Mouse (Mus musculus): ENCODE data around the gene Gipc1. TPM values are rescaled to one million over a fixed set of nuclear protein-coding genes. Genes with fewer than 3 reads are reported as not detected.

Gene Gipc1
- polyA plus RNA-seq, 1 experiment from 2014 or later, result 183 TPM

DNA sequence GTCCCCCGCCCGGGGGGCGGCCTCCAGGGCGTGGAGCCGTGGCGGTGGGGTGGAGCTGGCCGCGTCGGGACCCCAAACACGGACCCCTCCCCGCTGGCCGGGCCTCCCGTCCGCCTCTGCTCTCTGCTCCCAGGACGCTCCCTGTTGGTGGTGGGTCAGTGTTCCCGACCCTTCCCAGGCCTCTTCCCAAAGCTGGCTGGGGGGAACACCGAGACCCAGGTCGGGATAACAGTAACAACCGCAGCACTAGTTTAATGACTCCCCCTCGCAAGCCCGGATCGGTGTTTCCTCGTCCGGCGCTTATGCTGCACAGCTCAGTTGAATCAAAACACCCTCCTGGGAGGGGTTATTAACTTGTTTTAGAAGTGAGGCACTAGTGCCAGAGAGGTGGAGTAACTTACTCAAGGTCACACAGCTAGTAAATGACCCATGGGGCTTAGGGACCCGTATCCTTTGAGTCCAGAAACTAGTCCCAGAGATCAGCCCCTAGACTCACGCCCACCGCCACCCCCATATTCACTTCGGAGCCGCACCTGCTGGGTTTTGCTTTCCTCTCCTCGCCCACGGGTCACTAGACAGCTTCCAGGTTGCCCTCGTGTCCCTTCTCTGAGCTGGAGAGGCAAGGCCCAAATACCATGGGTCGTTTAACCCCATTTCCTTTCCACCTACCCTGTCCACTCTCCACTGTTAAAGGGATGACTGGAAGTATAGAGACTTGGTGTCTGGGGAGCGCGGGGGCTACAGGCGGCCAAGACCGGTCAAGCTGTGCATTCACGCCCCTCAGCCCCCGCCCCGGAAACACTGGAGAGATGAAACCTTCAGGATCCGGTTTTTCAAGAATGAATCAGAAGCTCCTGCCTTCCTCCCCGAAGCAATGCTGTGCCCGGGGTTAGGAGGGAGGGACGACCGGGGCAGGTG lies 526 bp downstream of the Gipc1 start:
- H3K4me1 ChIP-seq, result peaks cover 19% of the 10 kb centered on the region
- peak overlapping the region; percentile 79 for H3K4me3 ChIP-seq (replicated peaks)
- 2% methylated on average over 45 of the region's 46 CpGs for WGBS
- H3K9me3 ChIP-seq, result no peaks in the 10 kb centered on the region
- no peak; the same call in 1 of the 2 replicates for ATAC-seq (ENCODE audit: insufficient read depth, low FRiP score, low read depth)
- H3K27ac ChIP-seq, result peak overlapping the region; percentile 90
- peak overlapping the region; percentile 75 for H3K9ac ChIP-seq
- H3K36me3 ChIP-seq, result no peaks in the 10 kb centered on the region
- H3K27me3 ChIP-seq (replicated peaks), result no peaks in the 10 kb centered on the region
- peak overlapping the region; percentile 84 for H3K4me2 ChIP-seq

DNA sequence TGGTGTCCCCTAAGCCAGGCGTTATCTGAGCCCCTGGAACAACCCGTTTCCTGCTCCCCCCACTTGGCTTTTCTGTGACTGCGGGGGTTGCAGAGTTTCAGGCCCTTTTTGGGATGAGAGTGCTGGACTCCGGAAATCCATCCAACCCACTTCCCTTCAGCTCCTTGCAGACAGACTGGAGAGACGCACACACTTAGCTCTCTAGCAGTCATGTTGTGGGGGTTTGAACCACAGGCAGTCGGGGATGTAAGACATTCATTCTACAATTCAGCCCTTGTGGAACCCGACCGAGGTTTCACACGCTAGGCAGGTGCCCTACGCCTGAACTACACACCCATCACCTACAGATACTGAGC lies 1.2 kb downstream of the Gipc1 start:
- peaks cover 19% of the 10 kb centered on the region for H3K4me1 ChIP-seq
- no peaks in the 10 kb centered on the region for H3K27me3 ChIP-seq (replicated peaks)
- H3K4me2 ChIP-seq, result peak overlapping the region; percentile 84
- H3K27ac ChIP-seq, result peak overlapping the region; percentile 90
- 29% methylated on average over 10 of the region's 10 CpGs for WGBS
- peak overlapping the region; percentile 79 for H3K4me3 ChIP-seq (replicated peaks)
- no peaks in the 10 kb centered on the region for H3K9me3 ChIP-seq
- no peak for ATAC-seq (ENCODE audit: insufficient read depth, low FRiP score, low read depth)
- H3K36me3 ChIP-seq, result no peaks in the 10 kb centered on the region
- peak overlapping the region; percentile 75; the same call in 1 of the 2 replicates for H3K9ac ChIP-seq

DNA sequence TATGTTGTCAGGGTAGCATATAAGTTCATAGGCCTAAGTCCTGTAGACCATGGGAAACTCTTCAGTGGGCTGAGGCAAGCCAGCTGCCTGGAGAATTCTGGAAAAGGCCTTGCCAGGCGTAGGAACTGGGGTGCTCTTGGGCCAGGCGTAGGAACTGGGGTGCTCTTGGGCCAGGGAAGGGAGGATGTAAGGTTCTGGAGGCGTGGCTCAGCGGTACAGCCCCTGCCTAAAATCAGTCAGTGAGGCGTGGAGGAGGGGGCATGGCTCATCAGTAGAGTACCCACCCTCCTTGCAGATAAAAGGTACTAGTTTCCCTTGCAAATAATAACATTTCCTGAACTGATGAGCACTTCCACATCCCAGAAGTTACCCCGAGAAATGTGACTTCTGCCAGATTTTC lies 2.2 kb downstream of the Gipc1 start:
- H3K9ac ChIP-seq, result no peak overlapping the region
- no peaks in the 10 kb centered on the region for H3K36me3 ChIP-seq
- no peak overlapping the region for H3K4me3 ChIP-seq (replicated peaks)
- peaks cover 20% of the 10 kb centered on the region for H3K4me1 ChIP-seq
- no peak overlapping the region for H3K27ac ChIP-seq
- ATAC-seq (ENCODE audit: insufficient read depth, low FRiP score, low read depth), result no peak
- H3K4me2 ChIP-seq, result no peak overlapping the region
- WGBS, result 89% methylated on average over 6 of the region's 6 CpGs
- no peaks in the 10 kb centered on the region for H3K27me3 ChIP-seq (replicated peaks)
- H3K9me3 ChIP-seq, result no peaks in the 10 kb centered on the region

DNA sequence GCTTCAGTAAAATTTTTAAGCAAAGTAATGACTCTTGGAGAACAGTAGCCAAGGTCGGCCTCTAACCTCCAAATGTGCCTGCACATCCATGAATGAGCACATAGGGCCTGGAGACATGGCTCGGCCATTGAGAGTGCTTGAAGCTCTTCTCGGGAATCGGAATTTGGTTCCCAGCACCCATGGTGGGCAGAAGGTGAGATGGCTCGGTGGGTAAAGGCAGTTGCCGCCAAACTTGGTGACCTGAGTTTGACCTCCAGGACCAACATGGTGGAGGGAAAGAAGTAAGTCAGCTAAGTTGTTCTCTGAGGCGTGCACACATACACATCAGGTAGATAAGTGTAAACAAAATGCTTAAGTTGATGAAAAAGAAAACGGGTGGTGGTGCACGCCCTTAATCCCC lies 3.6 kb downstream of the Gipc1 start:
- peaks cover 33% of the 10 kb centered on the region for H3K4me1 ChIP-seq
- H3K27ac ChIP-seq, result no peak overlapping the region
- H3K27me3 ChIP-seq (replicated peaks), result no peaks in the 10 kb centered on the region

DNA sequence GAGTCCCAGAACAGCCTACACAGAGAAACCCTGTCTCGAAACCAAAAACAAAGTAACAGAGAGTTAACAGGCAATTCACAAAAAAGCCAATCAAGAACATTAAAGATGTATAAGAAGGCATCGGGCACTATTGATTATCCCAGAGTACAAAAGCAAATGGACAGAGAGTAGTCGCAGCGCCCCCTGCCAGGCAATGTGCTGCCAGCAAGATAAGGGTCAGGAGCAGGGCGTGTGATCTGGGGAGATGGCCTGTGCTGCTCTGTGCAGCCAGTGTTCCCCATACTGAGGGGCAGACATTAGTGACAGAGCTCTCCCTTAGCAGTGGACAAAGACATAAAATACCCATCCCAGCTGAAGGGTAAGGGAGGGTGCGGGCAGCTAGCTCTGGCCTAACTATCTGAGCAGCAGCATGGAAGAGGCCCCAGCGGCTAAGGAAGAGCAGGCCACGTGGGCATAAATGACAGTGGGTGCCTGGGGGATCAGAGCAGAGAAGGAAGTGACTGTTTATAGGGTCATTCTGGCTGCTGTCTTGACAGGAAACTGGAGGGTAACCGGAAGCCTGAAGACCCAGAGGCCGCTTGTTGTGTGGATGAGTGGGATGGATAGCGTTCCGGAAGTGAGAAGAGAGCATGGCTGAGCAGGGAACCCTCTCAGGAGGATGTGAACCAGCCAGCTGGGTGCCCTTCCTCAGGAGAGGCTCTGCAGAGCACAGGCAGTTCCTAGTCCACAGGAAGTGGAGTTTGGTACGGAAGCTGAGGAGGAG lies 4.2 kb downstream of the Gipc1 start:
- peaks cover 39% of the 10 kb centered on the region for H3K4me1 ChIP-seq
- H3K9me3 ChIP-seq, result no peaks in the 10 kb centered on the region
- no peak overlapping the region for H3K4me3 ChIP-seq (replicated peaks)
- H3K27me3 ChIP-seq (replicated peaks), result no peaks in the 10 kb centered on the region
- WGBS, result 80% methylated on average over 13 of the region's 13 CpGs
- H3K9ac ChIP-seq, result no peak overlapping the region
- no peaks in the 10 kb centered on the region for H3K36me3 ChIP-seq
- ATAC-seq (ENCODE audit: insufficient read depth, low FRiP score, low read depth), result no peak
- H3K27ac ChIP-seq, result no peak overlapping the region
- no peak overlapping the region for H3K4me2 ChIP-seq

More for the DNA sequence above, 3.6 kb downstream of the Gipc1 start:
- no peak for ATAC-seq (ENCODE audit: insufficient read depth, low FRiP score, low read depth)
- WGBS, result 85% methylated on average over 9 of the region's 9 CpGs
- Histone ChIP-seq H3K4me3 (replicated peaks) (no peak overlapping the region), H3K4me2 (no peak overlapping the region), H3K36me3 (no peaks in the 10 kb centered on the region), H3K9ac (no peak overlapping the region), H3K9me3 (no peaks in the 10 kb centered on the region)

DNA sequence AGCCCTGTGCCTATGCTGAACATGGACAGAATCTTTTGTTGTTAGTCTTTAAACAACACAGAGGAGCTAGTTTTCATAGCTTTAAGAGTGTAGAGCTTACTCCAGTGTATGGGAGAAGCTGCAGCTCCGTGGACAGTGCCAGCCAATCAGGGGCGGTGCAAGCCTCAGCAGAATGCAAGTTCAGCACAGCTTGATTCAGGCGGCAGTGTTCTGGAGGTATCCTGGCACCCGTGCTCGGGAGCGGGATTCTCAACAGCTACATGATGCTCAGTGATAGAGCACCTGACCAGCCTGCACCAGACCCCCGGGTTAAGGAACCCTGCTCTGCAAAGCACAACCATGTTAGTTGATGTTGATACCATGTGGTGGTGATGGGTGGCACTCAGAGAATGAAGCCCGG lies 8.1 kb downstream of the Gipc1 start:
- H3K9me3 ChIP-seq, result no peaks in the 10 kb centered on the region
- peaks cover 48% of the 10 kb centered on the region for H3K4me1 ChIP-seq
- 20% methylated on average over 8 of the region's 8 CpGs for WGBS
- no peaks in the 10 kb centered on the region for H3K27me3 ChIP-seq (replicated peaks)
- peak overlapping the region; percentile 72 for H3K27ac ChIP-seq
- H3K9ac ChIP-seq, result no peak overlapping the region
- H3K4me2 ChIP-seq, result peak overlapping the region; percentile 46
- ATAC-seq (ENCODE audit: insufficient read depth, low FRiP score, low read depth), result 0 out of 2 replicates have a peak, but pooled peaks have one; percentile 3
- H3K36me3 ChIP-seq, result no peaks in the 10 kb centered on the region; the same call in none of the 2 replicates
- H3K4me3 ChIP-seq (replicated peaks), result peak overlapping the region; percentile 23; the same call in 1 of the 2 replicates

DNA sequence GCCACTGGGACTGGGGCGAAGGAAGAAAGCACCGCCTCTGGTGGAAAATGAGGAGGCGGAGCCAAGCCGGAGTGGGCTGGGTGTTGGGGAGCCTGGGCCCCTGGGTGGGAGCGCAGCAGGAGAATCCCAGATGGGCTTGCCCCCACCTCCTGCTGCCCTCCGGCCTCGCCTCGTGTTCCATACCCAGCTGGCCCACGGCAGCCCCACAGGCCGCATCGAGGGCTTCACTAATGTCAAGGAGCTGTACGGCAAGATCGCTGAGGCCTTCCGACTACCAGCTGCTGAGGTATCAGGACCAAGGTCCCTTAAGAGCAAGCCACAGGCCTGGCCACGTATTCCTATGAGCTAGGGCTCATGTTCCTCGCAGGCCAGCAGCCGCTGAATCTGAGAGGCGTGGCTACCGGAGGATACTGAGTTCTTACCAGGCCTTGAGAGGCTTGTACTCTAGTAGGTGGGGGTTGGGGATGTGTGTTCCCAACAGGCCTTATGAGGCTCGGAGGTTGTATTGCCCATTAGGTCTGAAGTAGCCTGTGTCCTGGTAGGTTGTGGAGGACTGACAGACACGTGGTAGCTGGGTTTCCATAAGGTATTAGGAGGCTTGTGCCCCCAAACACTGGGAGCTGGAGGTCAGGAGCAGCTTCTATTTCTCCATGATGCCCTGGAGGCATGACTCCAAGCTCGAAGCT lies 8.7 kb downstream of the Gipc1 start:
- WGBS, result 15% methylated on average over 22 of the region's 22 CpGs
- peaks cover 53% of the 10 kb centered on the region for H3K4me1 ChIP-seq

DNA sequence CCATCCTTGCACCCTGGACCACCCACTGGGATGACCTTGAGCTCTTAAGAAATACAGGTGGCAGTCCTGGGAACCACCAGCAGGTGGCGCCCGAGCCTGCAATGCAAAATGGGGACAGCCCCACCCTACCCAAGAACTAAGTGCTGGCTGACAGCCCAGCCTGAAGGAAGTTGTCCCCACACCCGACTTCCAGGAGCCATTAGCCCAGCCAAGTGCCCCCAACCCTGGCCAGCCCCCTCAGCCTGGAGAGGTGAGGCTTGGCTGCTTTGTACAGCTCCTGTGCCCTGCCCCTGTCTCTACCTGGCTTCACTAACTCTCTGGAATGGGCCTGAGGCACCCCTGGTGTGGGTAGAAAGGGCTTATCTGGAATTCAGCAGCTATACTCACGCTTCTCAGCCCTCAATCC lies 9.9 kb downstream of the Gipc1 start:
- peaks cover 66% of the 10 kb centered on the region for H3K4me1 ChIP-seq
- H3K9me3 ChIP-seq, result no peaks in the 10 kb centered on the region
- peak overlapping the region; percentile 46; the same call in 1 of the 2 replicates for H3K4me2 ChIP-seq
- H3K9ac ChIP-seq, result no peak overlapping the region
- H3K4me3 ChIP-seq (replicated peaks), result no peak overlapping the region
- ATAC-seq (ENCODE audit: insufficient read depth, low FRiP score, low read depth), result peak; percentile 17; the same call in 1 of the 2 replicates
- peak overlapping the region; percentile 72 for H3K27ac ChIP-seq
- WGBS, result 4% methylated on average over 4 of the region's 4 CpGs
- no peaks in the 10 kb centered on the region; the same call in none of the 2 replicates for H3K36me3 ChIP-seq
- no peaks in the 10 kb centered on the region for H3K27me3 ChIP-seq (replicated peaks)

More for the DNA sequence above, 8.7 kb downstream of the Gipc1 start:
- H3K36me3 ChIP-seq, result no peaks in the 10 kb centered on the region; the same call in none of the 2 replicates
- peak overlapping the region; percentile 23 for H3K4me3 ChIP-seq (replicated peaks)
- peak overlapping the region; percentile 72 for H3K27ac ChIP-seq
- peak; percentile 25; the same call in 1 of the 2 replicates for ATAC-seq (ENCODE audit: insufficient read depth, low FRiP score, low read depth)
- no peaks in the 10 kb centered on the region for H3K9me3 ChIP-seq
- H3K27me3 ChIP-seq (replicated peaks), result no peaks in the 10 kb centered on the region
- H3K4me2 ChIP-seq, result peak overlapping the region; percentile 46
- H3K9ac ChIP-seq, result no peak overlapping the region

DNA sequence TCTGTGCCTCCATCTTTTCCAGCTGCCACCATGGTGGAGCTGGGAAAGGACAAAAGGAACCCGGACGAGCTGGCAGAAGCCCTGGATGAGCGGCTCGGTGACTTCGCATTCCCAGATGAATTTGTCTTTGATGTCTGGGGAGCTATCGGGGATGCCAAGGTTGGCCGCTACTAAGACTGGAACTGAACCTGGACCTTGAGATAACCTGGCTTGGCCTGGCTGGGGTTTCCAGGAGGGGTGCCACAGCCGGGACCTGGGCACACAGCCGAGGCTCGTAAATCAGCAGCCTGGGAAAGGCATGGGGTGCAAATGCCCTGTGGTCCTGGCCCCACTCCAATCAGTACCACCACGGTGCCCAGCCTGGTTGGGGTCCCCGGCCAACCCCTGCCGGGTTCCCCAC lies 11.6 kb downstream of the Gipc1 start:
- H3K4me1 ChIP-seq, result peaks cover 82% of the 10 kb centered on the region
- H3K4me2 ChIP-seq, result no peak overlapping the region
- no peaks in the 10 kb centered on the region for H3K9me3 ChIP-seq
- no peak for ATAC-seq (ENCODE audit: insufficient read depth, low FRiP score, low read depth)
- peak overlapping the region; percentile 86; the same call in 1 of the 2 replicates for H3K27ac ChIP-seq
- no peak overlapping the region for H3K4me3 ChIP-seq (replicated peaks)
- H3K9ac ChIP-seq, result no peak overlapping the region
- H3K36me3 ChIP-seq, result no peaks in the 10 kb centered on the region; the same call in none of the 2 replicates
- WGBS, result 87% methylated on average over 13 of the region's 13 CpGs
- no peaks in the 10 kb centered on the region for H3K27me3 ChIP-seq (replicated peaks)

DNA sequence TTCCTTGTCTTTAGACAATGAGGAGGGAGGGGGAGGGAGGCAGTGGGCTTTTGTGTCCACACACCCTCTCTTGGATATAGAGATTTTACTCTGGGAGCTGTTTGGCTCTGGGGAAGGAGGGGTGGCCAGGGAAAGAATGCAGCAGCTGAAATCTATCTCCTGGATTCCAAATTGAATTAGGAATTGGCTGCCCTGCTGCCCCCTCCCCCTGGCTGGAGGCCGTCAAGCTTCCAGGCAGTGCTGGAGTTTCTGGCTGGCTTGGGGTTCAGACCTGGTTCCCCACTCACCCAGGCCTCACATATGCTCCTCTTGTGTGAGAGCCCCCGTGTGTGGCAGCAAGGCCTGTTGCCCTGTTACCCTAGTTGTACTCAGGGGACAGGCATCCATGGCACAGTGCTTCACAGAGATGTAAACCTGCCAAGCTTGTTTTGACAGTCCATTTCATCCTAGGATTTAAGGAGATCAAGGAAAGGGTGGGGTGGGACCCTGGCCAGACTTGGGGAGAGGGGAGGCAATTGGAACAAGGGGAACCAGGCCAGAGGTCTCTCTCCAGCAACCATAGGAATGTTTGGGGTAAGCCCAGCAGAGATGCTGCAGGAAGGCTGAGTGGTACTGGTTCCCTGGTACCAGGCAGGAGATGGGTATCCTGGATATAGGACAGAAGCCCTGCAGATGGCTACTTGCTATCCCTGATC lies 12.6 kb downstream of the Gipc1 start:
- Histone ChIP-seq H3K4me2 (0 out of 2 replicates have a peak overlapping the region, but pooled peaks have one; percentile 16), H3K9ac (no peak overlapping the region), H3K27me3 (replicated peaks) (no peaks in the 10 kb centered on the region), H3K36me3 (peaks cover 3% of the 10 kb centered on the region), H3K27ac (peak overlapping the region; percentile 86), H3K9me3 (no peaks in the 10 kb centered on the region), H3K4me1 (peaks cover 78% of the 10 kb centered on the region), H3K4me3 (replicated peaks) (no peak overlapping the region)
- WGBS, result 20% methylated on average over 2 of the region's 2 CpGs
- ATAC-seq (ENCODE audit: insufficient read depth, low FRiP score, low read depth), result no peak

Data from stomach, embryonic 15.5 days (tissue).